Mouse (Mus musculus) megakaryocyte, embryonic 14.5 days (primary cell): ENCODE results near the gene Snai3. TPM values are rescaled to one million over a fixed set of nuclear protein-coding genes. Genes with fewer than 3 reads are reported as not detected.

Source experiments
- H3K27me3 ChIP-seq: replicated peaks from 2 replicates; pipeline ENCODE3; 2012; ENCODE audit warnings: inconsistent platforms
- H3K36me3 ChIP-seq: replicated peaks from 2 replicates; pipeline ENCODE3; 2012; ENCODE audit warnings: low read length, inconsistent platforms, mixed read lengths
- H3K4me1 ChIP-seq: 2 replicates; pipeline ENCODE4 v1.6.1; 2012; ENCODE audit warnings: inconsistent platforms
- H3K4me3 ChIP-seq: replicated peaks from 2 replicates; pipeline ENCODE3; 2012; ENCODE audit warnings: moderate library complexity, mild to moderate bottlenecking, inconsistent platforms
- H3K9me3 ChIP-seq: 2 replicates; pipeline ENCODE4 v1.6.1; 2012; ENCODE audit warnings: inconsistent platforms
- FLI1 ChIP-seq: IDR thresholded peaks from 2 replicates; pipeline ENCODE4 v1.6.1; 2012; ENCODE audit warnings: low read length, inconsistent platforms, mixed read lengths
- GATA1 ChIP-seq: IDR thresholded peaks from 3 replicates; pipeline ENCODE4 v1.6.1; 2012; ENCODE audit warnings: mixed read lengths, low read length, inconsistent platforms, borderline replicate concordance
- polyA plus RNA-seq: library from polyadenylated mRNA; stranded (reverse); fragments of >175 nt; gene quantifications from 2 replicates; pipeline ENCODE4 v1.2.3, GENCODE M21; 2012; ENCODE audit warnings: low replicate concordance; ENCODE audit not compliant: insufficient read depth

Snai3 gene
- 2.8 and 8.0 TPM in 2 replicates for polyA plus RNA-seq

- Histone ChIP-seq H3K9me3 (no peaks in the 10 kb centered on the region), H3K27me3 (peaks cover 20% of the 10 kb centered on the region), H3K36me3 (peaks cover 32% of the 10 kb centered on the region), H3K4me3 (peak within 1 kb of the TSS; percentile 90), H3K4me1 (peaks cover 91% of the 10 kb centered on the region)
- no peak for TF ChIP-seq GATA1
- TF ChIP-seq FLI1 = no peak
Measured at GRCm38 (mm10) chr8:122460524-122461472, at the start of gene Snai3. TSS of gene Snai3 (minus strand) at chr8:122460733.

- no peaks in the 10 kb centered on the region for H3K27me3 ChIP-seq
- H3K9me3 ChIP-seq = no peaks in the 10 kb centered on the region
- H3K4me1 ChIP-seq = peaks cover 36% of the 10 kb centered on the region
- TF ChIP-seq FLI1 = no peak
- TF ChIP-seq GATA1 = no peak
- peak overlapping the region; percentile 62 for H3K4me3 ChIP-seq
- peaks cover 81% of the 10 kb centered on the region for H3K36me3 ChIP-seq
Measured at GRCm38 (mm10) chr8:122500856-122501255, 40.3 kb upstream of the Snai3 start.

GRCm38 (mm10) chr8:122497912-122498311 lies 37.4 kb upstream of the Snai3 start:
- Histone ChIP-seq H3K4me1 (peaks cover 36% of the 10 kb centered on the region), H3K27me3 (no peaks in the 10 kb centered on the region), H3K36me3 (peaks cover 91% of the 10 kb centered on the region), H3K9me3 (no peaks in the 10 kb centered on the region), H3K4me3 (no peak overlapping the region)
- TF ChIP-seq GATA1 = no peak
- no peak for TF ChIP-seq FLI1

GRCm38 (mm10) chr8:122497016-122497734 lies 36.6 kb upstream of the Snai3 start:
- Histone ChIP-seq H3K4me1 (peaks cover 35% of the 10 kb centered on the region), H3K36me3 (peaks cover 92% of the 10 kb centered on the region), H3K9me3 (no peaks in the 10 kb centered on the region), H3K4me3 (no peak overlapping the region), H3K27me3 (no peaks in the 10 kb centered on the region)
- TF ChIP-seq GATA1 (no peak), FLI1 (no peak)

- Histone ChIP-seq H3K4me1 (peaks cover 55% of the 10 kb centered on the region), H3K9me3 (0 out of 2 replicates have a peak, but pooled peaks cover 7% of the 10 kb centered on the region), H3K4me3 (no peak overlapping the region), H3K27me3 (no peaks in the 10 kb centered on the region), H3K36me3 (peaks cover 95% of the 10 kb centered on the region)
- no peak for TF ChIP-seq FLI1
Measured at GRCm38 (mm10) chr8:122488387-122488786, 27.9 kb upstream of the Snai3 start.

GRCm38 (mm10) chr8:122484831-122485230 lies 24.3 kb upstream of the Snai3 start:
- TF ChIP-seq FLI1 (no peak), GATA1 (no peak)
- Histone ChIP-seq H3K36me3 (peaks cover 96% of the 10 kb centered on the region), H3K9me3 (0 out of 2 replicates have a peak, but pooled peaks cover 7% of the 10 kb centered on the region)

GRCm38 (mm10) chr8:122483877-122484276 lies 23.3 kb upstream of the Snai3 start:
- Histone ChIP-seq H3K36me3 (peaks cover 96% of the 10 kb centered on the region), H3K4me1 (peaks cover 50% of the 10 kb centered on the region), H3K27me3 (no peaks in the 10 kb centered on the region), H3K9me3 (0 out of 2 replicates have a peak, but pooled peaks cover 7% of the 10 kb centered on the region), H3K4me3 (no peak overlapping the region)
- TF ChIP-seq FLI1 (no peak), GATA1 (no peak)

More at GRCm38 (mm10) chr8:122484831-122485230, 24.3 kb upstream of the Snai3 start:
- H3K27me3 ChIP-seq = no peaks in the 10 kb centered on the region
- peaks cover 55% of the 10 kb centered on the region for H3K4me1 ChIP-seq
- H3K4me3 ChIP-seq = peak overlapping the region; percentile 29

- Histone ChIP-seq H3K27me3 (no peaks in the 10 kb centered on the region), H3K9me3 (0 out of 2 replicates have a peak, but pooled peaks cover 7% of the 10 kb centered on the region), H3K4me3 (no peak overlapping the region), H3K36me3 (peaks cover 96% of the 10 kb centered on the region), H3K4me1 (peaks cover 57% of the 10 kb centered on the region)
- no peak for TF ChIP-seq FLI1
- no peak for TF ChIP-seq GATA1
Measured at GRCm38 (mm10) chr8:122482448-122482847, 21.9 kb upstream of the Snai3 start.

GRCm38 (mm10) chr8:122475580-122476320 lies 15.2 kb upstream of the Snai3 start, which contains the start of the genes Rnf166 and Ctu2:
TSS of gene Rnf166 (minus strand) at chr8:122476064.
TSS of gene Ctu2 (plus strand) at chr8:122476143.
- no peak for TF ChIP-seq FLI1
- TF ChIP-seq GATA1 = no peak
- Histone ChIP-seq H3K27me3 (no peaks in the 10 kb centered on the region), H3K4me3 (peak within 1 kb of the TSS; percentile 91), H3K36me3 (peaks cover 68% of the 10 kb centered on the region), H3K4me1 (peaks cover 68% of the 10 kb centered on the region), H3K9me3 (no peaks in the 10 kb centered on the region)
